Mouse (Mus musculus) erythroblast, embryonic 14.5 days (primary cell): ENCODE results near the gene Zfp286.

Experiments
- GATA1 ChIP-seq: IDR thresholded peaks from 2 replicates; pipeline ENCODE4 v1.6.1; 2012; ENCODE audit warnings: low read length, inconsistent platforms, mixed read lengths
- TAL1 ChIP-seq: IDR thresholded peaks from 3 replicates; pipeline ENCODE4 v1.6.1; 2012; ENCODE audit warnings: low read length, inconsistent platforms, mixed read lengths

GRCm38 (mm10) chr11:62807965-62808364, 18.7 kb upstream of the Zfp286 start:
- TF ChIP-seq GATA1 (no peak), TAL1 (no peak)
